Mouse (Mus musculus) cerebellum, postnatal 14 days (tissue): ENCODE data around the gene Mtmr6.
"Not testable (repeated sequence)": the region's sequence is repeated elsewhere in the genome, so short reads cannot be mapped to it uniquely, and the experiment has no call there.

Experiments used
- DNase-seq, 2 experiments: peaks; one replicate each; pipeline ENCODE4 v3.0.0; 2021; ENCODE audit warnings: mixed read lengths in 2 of 2

Mtmr6 gene

GRCm38 (mm10) chr14:60300224-60300991, 35.4 kb downstream of the Mtmr6 start:
- DNase-seq: peak; percentile 60 to 68

GRCm38 (mm10) chr14:60301024-60301423, 36.0 kb downstream of the Mtmr6 start:
- no peak for DNase-seq

GRCm38 (mm10) chr14:60302441-60302840, 37.4 kb downstream of the Mtmr6 start:
- peak; percentile 14 to 22 for DNase-seq

GRCm38 (mm10) chr14:60304441-60305220, 39.6 kb downstream of the Mtmr6 start:
- DNase-seq: no peak

- DNase-seq: peak; percentile 20 to 25
Observed at GRCm38 (mm10) chr14:60308113-60308512, 43.1 kb downstream of the Mtmr6 start.

- DNase-seq: peak; percentile 69 to 78
Observed at GRCm38 (mm10) chr14:60310691-60311090, 45.7 kb downstream of the Mtmr6 start.

GRCm38 (mm10) chr14:60319231-60319630, 54.2 kb downstream of the Mtmr6 start:
- no peak for DNase-seq

GRCm38 (mm10) chr14:60320813-60321212, 55.8 kb downstream of the Mtmr6 start:
- DNase-seq: no peak

GRCm38 (mm10) chr14:60340001-60340400, 75.0 kb downstream of the Mtmr6 start:
- not testable (repeated sequence) for DNase-seq

GRCm38 (mm10) chr14:60340570-60340969, 75.5 kb downstream of the Mtmr6 start:
- DNase-seq: no peak

- no peak for DNase-seq
Observed at GRCm38 (mm10) chr14:60345326-60345876, 80.4 kb downstream of the Mtmr6 start.
